Mouse (Mus musculus) heart, embryonic 15.5 days (tissue): ENCODE data around the gene Itih4. TPM values are rescaled to one million over a fixed set of nuclear protein-coding genes. Genes with fewer than 3 reads are reported as not detected.

ENCODE experiments used
- ATAC-seq: fragments of 200-750 bp; cut with Nextera tagmentation; replicated peaks from 2 replicates; pipeline ENCODE4 v1.8.0; 2017; ENCODE audit warnings: low read depth, moderate TSS enrichment; ENCODE audit not compliant: insufficient number of reproducible peaks, insufficient read depth, low FRiP score
- H3K27ac ChIP-seq: fragments of 300-500 bp; sonication (generic); 2 replicates; pipeline ENCODE4 v1.5.1; 2015; ENCODE audit warnings: mild to moderate bottlenecking, inconsistent platforms
- H3K27me3 ChIP-seq: fragments of 300-500 bp; sonication (generic); 2 replicates; pipeline ENCODE4 v1.6.1; 2015; ENCODE audit warnings: inconsistent platforms
- H3K36me3 ChIP-seq: fragments of 300-500 bp; sonication (generic); 2 replicates; pipeline ENCODE4 v1.6.1; 2015; ENCODE audit warnings: mild to moderate bottlenecking, inconsistent platforms
- H3K4me1 ChIP-seq: fragments of 300-500 bp; sonication (generic); replicated peaks from 2 replicates; pipeline ENCODE4 v1.6.1; 2015; ENCODE audit warnings: inconsistent platforms
- H3K4me2 ChIP-seq: fragments of 300-500 bp; sonication (generic); 2 replicates; pipeline ENCODE4 v1.6.1; 2015; ENCODE audit warnings: inconsistent platforms, mild to moderate bottlenecking, moderate library complexity
- H3K4me3 ChIP-seq: fragments of 300-500 bp; sonication (generic); 2 replicates; pipeline ENCODE4 v1.5.1; 2015; ENCODE audit warnings: mild to moderate bottlenecking, inconsistent platforms
- H3K9ac ChIP-seq: fragments of 300-500 bp; sonication (generic); 2 replicates; pipeline ENCODE4 v1.6.1; 2015; ENCODE audit warnings: mild to moderate bottlenecking, inconsistent platforms
- H3K9me3 ChIP-seq: fragments of 300-500 bp; sonication (generic); replicated peaks from 2 replicates; pipeline ENCODE4 v1.6.1; 2016; ENCODE audit warnings: inconsistent platforms
- WGBS: fragments of 180-500 bp; shearing (Covaris S2); methylation state at CpG from one replicate; pipeline ENCODE4 v1.1.7; 2015; ENCODE audit warnings: mixed read lengths; 5-methylcytosine and 5-hydroxymethylcytosine counted together
- polyA plus RNA-seq: library from polyadenylated mRNA; unstranded; fragments of >200 nt; fragmentation: Nextera tagmentation; extraction: Ambion mirVana; gene quantifications from 2 replicates; pipeline ENCODE4 v1.2.1, GENCODE M21; 2015

Itih4 gene
- polyA plus RNA-seq, 1 experiment from 2014 or later = 0.52 TPM

- WGBS = 57% methylated on average over 11 of the region's 11 CpGs
- no peaks in the 10 kb centered on the region for H3K36me3 ChIP-seq
- H3K9ac ChIP-seq = no peak overlapping the region
- no peaks in the 10 kb centered on the region for H3K4me1 ChIP-seq
- H3K4me3 ChIP-seq = no peak overlapping the region
- H3K4me2 ChIP-seq = no peak overlapping the region
- 0 out of 2 replicates have a peak, but pooled peaks cover 8% of the 10 kb centered on the region for H3K27me3 ChIP-seq
- H3K27ac ChIP-seq = no peak overlapping the region
- H3K9me3 ChIP-seq = no peaks in the 10 kb centered on the region
- ATAC-seq = no peak
These were observed 57.8 kb downstream of the Itih4 start for GRCm38 (mm10) chr14:30943860-30944674.

- no peaks in the 10 kb centered on the region for H3K9me3 ChIP-seq
- no peak overlapping the region for H3K27ac ChIP-seq
- no peak overlapping the region for H3K9ac ChIP-seq
- no peak for ATAC-seq
- H3K4me2 ChIP-seq = no peak overlapping the region
- no peaks in the 10 kb centered on the region for H3K36me3 ChIP-seq
- no peak overlapping the region for H3K4me3 ChIP-seq
- WGBS = 66% methylated on average over 2 of the region's 2 CpGs
- H3K27me3 ChIP-seq = 0 out of 2 replicates have a peak, but pooled peaks cover 8% of the 10 kb centered on the region
- no peaks in the 10 kb centered on the region for H3K4me1 ChIP-seq
These were observed 58.5 kb downstream of the Itih4 start for GRCm38 (mm10) chr14:30944745-30945144.

GRCm38 (mm10) chr14:30949986-30950385, 63.7 kb downstream of the Itih4 start:
- Histone ChIP-seq H3K9me3 (no peaks in the 10 kb centered on the region), H3K36me3 (no peaks in the 10 kb centered on the region), H3K4me2 (no peak overlapping the region), H3K4me1 (peaks cover 7% of the 10 kb centered on the region), H3K27me3 (0 out of 2 replicates have a peak, but pooled peaks cover 3% of the 10 kb centered on the region), H3K4me3 (no peak overlapping the region), H3K9ac (no peak overlapping the region), H3K27ac (no peak overlapping the region)
- 94% methylated on average over 10 of the region's 10 CpGs for WGBS
- ATAC-seq = no peak

GRCm38 (mm10) chr14:30951154-30951825, 65.0 kb downstream of the Itih4 start, which contains the start of gene Nek4:
Gene Nek4 (plus strand): TSS chr14:30951377.
- H3K27me3 ChIP-seq = 0 out of 2 replicates have a peak, but pooled peaks cover 3% of the 10 kb centered on the region
- H3K27ac ChIP-seq = peak within 1 kb of the TSS; percentile 62; the same call in 1 of the 2 replicates
- ATAC-seq = peak; percentile 99
- peak within 1 kb of the TSS; percentile 85 for H3K4me3 ChIP-seq
- no peaks in the 10 kb centered on the region for H3K9me3 ChIP-seq
- peaks cover 7% of the 10 kb centered on the region for H3K4me1 ChIP-seq
- H3K36me3 ChIP-seq = no peaks in the 10 kb centered on the region
- H3K9ac ChIP-seq = peak within 1 kb of the TSS; percentile 78
- peak within 1 kb of the TSS; percentile 88 for H3K4me2 ChIP-seq
- under 1% methylated on average over 57 of the region's 57 CpGs for WGBS

Other genes with a start within 250 kb of the Itih4 start
- gene Rft1, start 232.1 kb upstream of the Itih4 start, polyA plus RNA-seq = 8.8 and 11.5 TPM in 2 replicates
- gene Sfmbt1, start 171.6 kb upstream of the Itih4 start, polyA plus RNA-seq = 7.8 and 10.3 TPM in 2 replicates
- gene Tmem110, start 60.9 kb upstream of the Itih4 start, polyA plus RNA-seq = 12.7 and 14.2 TPM in 2 replicates
- gene Mustn1, start 7.3 kb upstream of the Itih4 start, polyA plus RNA-seq = 3.9 and 4.3 TPM in 2 replicates
- gene Itih3, start 37.3 kb downstream of the Itih4 start, polyA plus RNA-seq = 1.6 and 3.5 TPM in 2 replicates
- gene Itih1, start 56.8 kb downstream of the Itih4 start, polyA plus RNA-seq = 0.05 and 0.22 TPM in 2 replicates
- 5.4 and 7.3 TPM in 2 replicates for gene Nek4, start 64.9 kb downstream of the Itih4 start, polyA plus RNA-seq
- 45.2 and 46.8 TPM in 2 replicates for gene Glt8d1, start 114.9 kb downstream of the Itih4 start, polyA plus RNA-seq
- gene Spcs1, start 115.2 kb downstream of the Itih4 start, polyA plus RNA-seq = 310 and 368 TPM in 2 replicates
- gene Pbrm1, start 132.7 kb downstream of the Itih4 start, polyA plus RNA-seq = 91.4 and 101 TPM in 2 replicates
- 54.2 and 55.1 TPM in 2 replicates for gene Gnl3, start 132.7 kb downstream of the Itih4 start, polyA plus RNA-seq
- 75.6 and 94.1 TPM in 2 replicates for gene Smim4, start 242.5 kb downstream of the Itih4 start, polyA plus RNA-seq
- gene Nt5dc2, start 244.6 kb downstream of the Itih4 start, polyA plus RNA-seq = 278 and 339 TPM in 2 replicates